Mouse (Mus musculus) bone marrow, adult 2 months (tissue): Measurements from ENCODE around the gene Cmklr1.

Experiments used
- CTCF ChIP-seq: fragments of 200-500 bp; IDR thresholded peaks from 2 replicates; pipeline ENCODE4 v1.5.1; 2011; ENCODE audit warnings: low read length, control low read depth; ENCODE audit not compliant: control insufficient read depth, insufficient read depth
- POLR2A ChIP-seq: fragments of 200-500 bp; IDR thresholded peaks from 2 replicates; pipeline ENCODE4 v1.6.1; 2011; ENCODE audit warnings: low read depth, mild to moderate bottlenecking, control low read depth, low read length, borderline replicate concordance; ENCODE audit not compliant: control insufficient read depth

DNA sequence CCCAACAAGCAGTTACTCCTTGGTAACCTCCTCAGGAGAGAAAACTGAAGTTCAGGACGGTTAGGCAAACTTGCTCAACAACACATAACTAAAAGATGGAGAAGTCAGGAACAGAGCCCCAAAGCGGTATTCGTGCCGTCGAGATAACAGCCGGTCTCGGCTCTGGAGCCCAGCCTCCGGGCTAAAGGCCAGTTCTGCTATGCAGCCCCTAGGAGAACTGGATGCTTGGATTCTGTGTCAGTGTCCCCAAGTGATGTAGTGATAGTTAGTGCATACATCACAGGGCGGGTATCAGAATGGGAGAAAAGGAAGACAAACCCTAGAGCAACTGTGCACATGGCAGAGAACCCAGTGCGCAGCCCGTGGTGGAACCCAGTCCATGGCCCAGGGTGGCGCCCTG lies 12.2 kb downstream of the Cmklr1 start:
- no peak for TF ChIP-seq CTCF
- TF ChIP-seq POLR2A: no peak
